Mouse (Mus musculus) heart, adult 2 months (tissue): ENCODE data around the gene Ssbp4. TPM values are rescaled to one million over a fixed set of nuclear protein-coding genes. Genes with fewer than 3 reads are reported as not detected.

Experiments
- DNase-seq, 2 experiments: peaks; one replicate each; pipeline ENCODE4 v3.0.0; 2021
- H3K27ac ChIP-seq: fragments of 200-600 bp; 2 replicates; pipeline ENCODE4 v1.8.1; 2022
- H3K27me3 ChIP-seq: fragments of 200-500 bp; 2 replicates; pipeline ENCODE4 v1.6.1; 2012; ENCODE audit warnings: mild to moderate bottlenecking, low read length, inconsistent platforms, mixed read lengths; ENCODE audit not compliant: control insufficient read depth, insufficient read depth
- H3K36me3 ChIP-seq: fragments of 200-500 bp; 2 replicates; pipeline ENCODE4 v1.6.1; 2012; ENCODE audit warnings: low read length, inconsistent platforms; ENCODE audit not compliant: control insufficient read depth, insufficient read depth
- H3K4me1 ChIP-seq: fragments of 200-500 bp; 2 replicates; pipeline ENCODE4 v1.6.1; 2011; ENCODE audit warnings: low read length; ENCODE audit not compliant: control insufficient read depth, insufficient read depth
- H3K4me3 ChIP-seq: fragments of 200-600 bp; 2 replicates; pipeline ENCODE4 v1.8.1; 2022
- H3K79me2 ChIP-seq: fragments of 200-500 bp; replicated peaks from 2 replicates; pipeline ENCODE4 v1.6.1; 2012; ENCODE audit warnings: mild to moderate bottlenecking, inconsistent platforms, low read length, moderate library complexity, mixed read lengths; ENCODE audit not compliant: control insufficient read depth, insufficient read depth
- H3K9ac ChIP-seq: fragments of 200-500 bp; 2 replicates; pipeline ENCODE4 v1.6.1; 2012; ENCODE audit warnings: low read depth, mild to moderate bottlenecking, control low read depth, inconsistent platforms, low read length, mixed read lengths
- CTCF ChIP-seq: fragments of 200-600 bp; IDR thresholded peaks from 2 replicates; pipeline ENCODE4 v1.8.1; 2022; ENCODE audit warnings: antibody characterized with exemption, mild to moderate bottlenecking, moderate library complexity
- EP300 ChIP-seq: fragments of 200-500 bp; IDR thresholded peaks from 2 replicates; pipeline ENCODE4 v1.6.1; 2011; ENCODE audit warnings: low read depth, low read length, control low read depth; ENCODE audit not compliant: insufficient read depth
- POLR2A ChIP-seq: fragments of 200-500 bp; IDR thresholded peaks from 2 replicates; pipeline ENCODE4 v1.6.1; 2011; ENCODE audit warnings: mild to moderate bottlenecking, low read depth, low read length, control low read depth; ENCODE audit not compliant: insufficient read depth
- WGBS: fragments of 180-500 bp; shearing (Covaris S2); methylation state at CpG from one replicate; pipeline ENCODE4 v1.1.7; 2018; 5-methylcytosine and 5-hydroxymethylcytosine counted together
- intact Hi-C: fragments of 180-260 bp; cut with DNase I; formaldehyde crosslinking; loops from one replicate; pipeline ENCODE4 v1.15.1; 2025
- polyA plus RNA-seq: library from polyadenylated mRNA; depleted of rRNA; stranded (reverse); fragments of >200 nt; gene quantifications from 2 replicates; pipeline ENCODE4 v1.2.3, GENCODE M21; 2012
- total RNA-seq, 2 experiments: library from RNA; stranded (reverse); gene quantifications; 2 replicates each; pipeline ENCODE4 v1.2.3; 2021

The Ssbp4 gene
- total and polyA plus RNA-seq, 3 experiments: 34.6 to 72.8 (median 35.8) TPM

GRCm38 (mm10) chr8:70598283-70598682 is 10.4 kb downstream of the Ssbp4 start:
- peak; percentile 76 to 80 for DNase-seq
- TF ChIP-seq EP300 (no peak), CTCF (peak; percentile 79), POLR2A (no peak)
- H3K4me1 ChIP-seq: peaks cover 4% of the 10 kb centered on the region
- 50% methylated on average over 29 of the region's 29 CpGs for WGBS
- H3K9ac ChIP-seq: peak overlapping the region; percentile 18
- no peaks in the 10 kb centered on the region for H3K27me3 ChIP-seq
- H3K4me3 ChIP-seq: peak overlapping the region; percentile 43
- H3K36me3 ChIP-seq: no peaks in the 10 kb centered on the region
- no peaks in the 10 kb centered on the region for H3K79me2 ChIP-seq
- H3K27ac ChIP-seq: peak overlapping the region; percentile 12; the same call in 1 of the 2 replicates
- intact Hi-C loops: loop anchor here (10.0 kb wide), 1 partner anchor 53 kb away; no protein-coding TSS in a partner anchor

- no peaks in the 10 kb centered on the region for H3K79me2 ChIP-seq
- H3K4me1 ChIP-seq: peaks cover 4% of the 10 kb centered on the region
- DNase-seq: peak in 1 of 2 experiments; percentile 37
- WGBS: 67% methylated on average over 61 of the region's 68 CpGs
- peak overlapping the region; percentile 18 for H3K9ac ChIP-seq
- no peak for TF ChIP-seq POLR2A
- TF ChIP-seq EP300: no peak
- no peak for TF ChIP-seq CTCF
- H3K36me3 ChIP-seq: no peaks in the 10 kb centered on the region
- intact Hi-C loops: loop anchor here (10.0 kb wide), 1 partner anchor 53 kb away; no protein-coding TSS in a partner anchor
- peak overlapping the region; percentile 12; the same call in 1 of the 2 replicates for H3K27ac ChIP-seq
- no peaks in the 10 kb centered on the region for H3K27me3 ChIP-seq
- H3K4me3 ChIP-seq: peak overlapping the region; percentile 43
Observed at GRCm38 (mm10) chr8:70597417-70598272, 11.0 kb downstream of the Ssbp4 start.

DNA sequence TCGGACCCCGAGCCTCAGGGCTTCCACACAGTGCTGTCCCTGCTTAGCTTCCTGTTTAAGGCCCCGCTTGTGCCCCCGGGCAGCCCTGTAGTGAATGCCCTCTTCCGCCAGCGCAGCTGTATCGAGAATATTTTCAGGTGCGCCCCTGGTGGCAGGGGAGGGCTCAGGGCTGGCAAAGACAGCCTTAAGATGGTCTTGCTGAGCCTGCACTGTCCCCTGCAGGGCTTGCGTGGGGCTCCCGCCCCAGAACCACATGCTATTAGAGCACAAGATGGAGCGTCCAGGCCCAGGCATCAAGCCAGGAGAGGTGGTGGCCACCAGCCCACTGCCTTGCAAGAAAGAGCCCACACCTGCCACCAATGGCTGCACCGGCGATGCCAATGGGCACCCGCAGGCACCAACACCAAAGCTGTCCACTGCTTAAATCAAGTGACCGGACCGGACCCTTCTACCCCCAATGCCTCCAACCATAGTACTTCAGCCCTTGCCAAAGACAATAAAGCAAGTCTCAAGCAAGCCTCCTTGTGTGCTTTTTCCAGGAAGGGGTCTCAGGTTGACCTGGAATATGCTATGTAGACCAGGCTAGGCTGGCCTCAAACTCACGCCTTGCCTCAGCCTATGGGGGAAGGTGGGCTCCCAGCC is 11.8 kb downstream of the Ssbp4 start:
- Histone ChIP-seq H3K9ac (no peak overlapping the region), H3K36me3 (no peaks in the 10 kb centered on the region), H3K4me3 (no peak overlapping the region), H3K27ac (no peak overlapping the region), H3K79me2 (no peaks in the 10 kb centered on the region), H3K27me3 (no peaks in the 10 kb centered on the region), H3K4me1 (peaks cover 4% of the 10 kb centered on the region)
- WGBS: 86% methylated on average over 17 of the region's 17 CpGs
- TF ChIP-seq EP300: no peak
- TF ChIP-seq POLR2A: no peak
- TF ChIP-seq CTCF: peak; percentile 21; the same call in 1 of the 2 replicates
- intact Hi-C loops: loop anchor here (10.0 kb wide), 1 partner anchor 52 kb away; no protein-coding TSS in a partner anchor
- peak in 1 of 2 experiments; percentile 30 for DNase-seq

DNA sequence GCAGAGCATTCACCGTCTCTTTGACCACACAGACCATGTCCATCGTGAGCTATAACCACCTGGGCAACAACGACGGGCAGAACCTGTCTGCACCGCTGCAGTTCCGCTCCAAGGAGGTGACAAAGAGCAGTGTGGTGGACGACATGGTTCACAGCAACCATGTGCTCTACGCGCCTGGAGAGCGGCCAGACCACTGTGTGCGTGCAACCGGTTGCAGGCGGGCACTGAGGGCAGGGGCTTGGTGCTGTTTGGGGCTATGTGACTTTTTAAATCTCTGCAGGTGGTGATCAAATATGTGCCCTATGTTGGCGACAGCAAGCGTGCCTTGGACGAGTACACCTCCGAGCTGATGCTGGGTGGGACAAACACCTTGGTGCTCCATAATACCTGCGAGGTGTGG is 12.5 kb downstream of the Ssbp4 start:
- no peak overlapping the region for H3K27ac ChIP-seq
- H3K4me1 ChIP-seq: peaks cover 4% of the 10 kb centered on the region
- WGBS: 94% methylated on average over 18 of the region's 18 CpGs
- no peaks in the 10 kb centered on the region for H3K27me3 ChIP-seq
- no peaks in the 10 kb centered on the region for H3K79me2 ChIP-seq
- no peak for DNase-seq
- intact Hi-C loops: loop anchor here (10.0 kb wide), 1 partner anchor 51 kb away; no protein-coding TSS in a partner anchor
- H3K4me3 ChIP-seq: no peak overlapping the region
- no peaks in the 10 kb centered on the region for H3K36me3 ChIP-seq
- no peak overlapping the region for H3K9ac ChIP-seq
- TF ChIP-seq EP300: no peak
- TF ChIP-seq CTCF: no peak
- no peak for TF ChIP-seq POLR2A

- Histone ChIP-seq H3K27me3 (no peaks in the 10 kb centered on the region), H3K4me1 (peaks cover 3% of the 10 kb centered on the region), H3K4me3 (no peak overlapping the region), H3K36me3 (no peaks in the 10 kb centered on the region), H3K27ac (no peak overlapping the region), H3K9ac (no peak overlapping the region), H3K79me2 (no peaks in the 10 kb centered on the region)
- intact Hi-C loops: loop anchor here (2.0 to 10.0 kb wide), 2 partner anchors 15 to 51 kb away; no protein-coding TSS in a partner anchor
- DNase-seq: no peak
- WGBS: 93% methylated on average over 12 of the region's 12 CpGs
- TF ChIP-seq POLR2A (no peak), CTCF (no peak), EP300 (no peak)
Observed at GRCm38 (mm10) chr8:70595811-70596210, 12.9 kb downstream of the Ssbp4 start.
